Mouse (Mus musculus) 3T3-L1 (cell line): ENCODE measurements around the gene Xntrpc.
A peak's percentile ranks its signal among the peaks of the same experiment; 100 is the strongest.
"Not testable (repeated sequence)": the region's sequence is repeated elsewhere in the genome, so short reads cannot be mapped to it uniquely, and the experiment has no call there.

Source experiments
- DNase-seq: peaks from one replicate; pipeline ENCODE4 v3.0.0-alpha.2; 2015; ENCODE audit warnings: low read depth, low spot score

Xntrpc gene

DNA sequence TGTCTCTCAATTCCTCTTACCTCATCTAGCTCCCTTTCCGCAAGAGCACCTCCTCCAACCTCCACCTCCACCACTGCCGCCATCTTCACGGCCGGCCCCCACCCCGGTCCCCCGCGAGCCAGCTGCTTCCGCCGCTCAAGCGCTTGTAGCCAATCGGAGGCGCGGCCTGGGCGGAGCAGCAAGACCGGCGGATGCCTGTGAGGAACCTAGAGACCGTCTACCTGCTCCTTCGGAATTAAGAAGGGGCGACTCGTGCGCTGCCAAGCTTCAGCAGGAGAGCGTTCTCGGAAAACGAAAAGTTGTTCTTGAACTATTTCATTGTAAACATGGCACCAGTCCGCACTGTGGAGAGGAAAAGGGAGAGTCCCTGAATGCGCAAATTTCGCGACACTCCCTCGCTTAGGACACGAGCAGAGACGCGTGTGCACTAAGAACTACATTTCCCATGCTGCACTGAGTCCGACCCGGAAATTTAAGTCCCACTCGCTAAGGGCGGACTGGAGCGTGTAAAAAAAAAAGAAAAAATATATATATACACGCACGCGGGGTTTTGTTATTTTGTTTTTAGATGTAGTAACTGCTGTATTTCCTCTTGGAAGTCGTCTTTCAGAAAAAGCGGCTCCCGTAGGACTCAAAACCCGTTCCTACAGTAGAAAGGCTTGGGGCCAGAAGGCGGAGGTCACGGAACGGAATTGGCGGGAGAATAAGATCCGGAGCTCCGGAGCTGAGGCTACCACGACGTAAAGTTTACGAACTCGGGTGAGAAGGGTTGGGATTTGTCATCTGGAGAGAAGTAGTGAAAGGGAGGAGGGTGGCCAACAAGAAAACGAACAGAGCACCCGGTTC, at the start of gene Xntrpc, which contains the start of the genes Rnf121 and Xndc1:
TSS of gene Xntrpc (plus strand) at position 668 of the 846 bp plus-strand sequence.
TSS of gene Rnf121 (minus strand) at position 424 of the 846 bp plus-strand sequence.
TSS of gene Xndc1 (plus strand) at position 466 of the 846 bp plus-strand sequence.
- peak; percentile 91 for DNase-seq

DNA sequence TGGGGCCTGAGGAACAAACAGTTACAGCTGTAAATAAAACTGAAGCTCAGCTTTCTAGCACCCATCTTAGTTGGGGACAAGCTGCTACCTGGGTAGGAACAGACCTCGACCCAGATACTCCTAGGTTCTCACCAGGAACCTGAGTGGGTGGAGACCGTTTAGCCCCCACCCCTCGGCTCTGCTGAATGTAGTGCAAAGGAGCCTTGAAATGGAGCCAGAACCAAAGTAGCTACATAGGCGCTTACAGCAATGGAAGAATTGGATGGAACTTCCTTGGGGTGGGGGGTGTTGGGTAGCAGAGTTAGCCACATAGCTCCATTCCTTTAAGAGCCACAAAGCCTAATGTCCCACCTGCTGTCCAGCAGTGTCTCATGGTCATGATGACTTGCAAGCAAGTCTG, 48.6 kb upstream of the Xntrpc start:
- DNase-seq: no peak

DNA sequence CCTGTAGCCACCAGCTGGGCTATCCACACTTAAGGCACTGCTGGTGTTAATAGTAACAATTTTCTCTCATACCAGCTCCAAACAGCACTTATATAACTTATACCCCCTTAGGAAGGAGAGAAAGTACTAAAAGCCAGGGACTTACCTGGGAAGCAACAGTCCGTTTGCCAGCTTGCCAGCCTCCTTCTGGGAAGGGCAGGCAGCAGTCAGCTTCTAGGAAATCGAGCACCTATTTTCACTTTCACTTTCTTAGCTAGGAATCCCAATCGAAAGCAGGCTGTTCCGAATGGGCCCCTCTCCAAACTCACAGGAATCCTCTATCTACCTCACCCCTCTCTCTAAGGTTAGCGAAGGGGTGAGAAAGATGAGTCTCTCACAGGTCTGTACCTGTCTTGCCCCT, 48.1 kb upstream of the Xntrpc start:
- DNase-seq: peak; percentile 39

DNA sequence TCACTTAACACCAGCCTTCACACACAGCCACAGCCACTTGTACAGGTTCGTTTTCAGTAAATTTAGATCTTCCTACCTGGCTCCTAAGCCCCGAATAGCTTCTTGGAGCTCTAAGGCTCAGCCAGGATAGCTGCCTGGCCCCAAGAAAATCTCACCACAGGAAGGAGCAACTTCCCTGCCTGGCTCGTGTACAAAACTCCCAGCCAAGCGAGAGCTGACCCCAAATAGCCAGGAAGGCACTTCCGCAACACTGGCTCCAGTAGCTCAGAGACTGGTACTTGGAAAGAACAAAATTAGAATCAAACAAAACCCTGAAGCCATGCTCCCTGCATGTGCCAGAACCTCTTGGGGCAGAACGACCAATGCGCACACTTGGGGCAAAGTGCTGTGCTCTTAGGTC, 47.5 kb upstream of the Xntrpc start:
- no peak for DNase-seq

DNA sequence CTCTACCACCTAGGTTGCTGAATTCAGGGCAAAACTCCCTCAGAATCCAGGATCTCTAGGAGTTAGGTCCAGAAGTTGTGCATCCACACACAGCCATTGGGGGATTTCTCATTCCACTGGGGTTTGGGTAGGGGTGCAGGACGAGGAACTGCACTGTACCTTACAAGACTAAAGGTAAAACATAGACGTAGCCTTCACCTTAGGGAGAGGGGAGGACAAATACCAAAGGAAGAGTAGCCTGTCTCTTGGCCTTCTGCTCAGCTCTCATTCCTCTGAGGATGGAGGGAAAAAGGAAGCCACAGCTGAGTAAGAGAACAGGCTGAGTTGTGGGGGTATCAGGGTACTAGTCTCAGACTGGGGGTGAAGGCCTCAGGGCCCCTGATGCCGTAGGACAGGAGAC, 46.9 kb upstream of the Xntrpc start, which contains the start of gene Il18bp:
TSS of gene Il18bp (minus strand) at position 101 of the 400 bp plus-strand sequence.
- no peak for DNase-seq

DNA sequence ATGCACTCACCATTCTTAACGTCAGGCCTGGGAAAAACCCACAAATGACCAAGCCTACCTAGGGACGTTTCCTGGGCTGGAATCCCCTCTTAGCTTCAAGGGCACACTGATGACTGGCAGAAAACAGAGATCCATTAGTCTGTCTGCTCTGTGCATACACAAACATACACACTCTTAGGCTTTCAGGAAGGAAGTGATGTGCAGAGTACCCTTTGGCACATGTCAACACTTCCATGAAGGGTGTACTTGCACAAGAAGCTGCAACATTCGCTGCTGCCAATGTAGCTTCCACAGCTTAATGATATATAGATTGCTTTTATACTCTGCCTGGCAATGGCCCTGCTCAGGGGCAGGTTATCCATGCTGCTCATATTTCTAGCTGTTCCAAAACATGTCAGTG, 46.2 kb upstream of the Xntrpc start:
- no peak for DNase-seq

DNA sequence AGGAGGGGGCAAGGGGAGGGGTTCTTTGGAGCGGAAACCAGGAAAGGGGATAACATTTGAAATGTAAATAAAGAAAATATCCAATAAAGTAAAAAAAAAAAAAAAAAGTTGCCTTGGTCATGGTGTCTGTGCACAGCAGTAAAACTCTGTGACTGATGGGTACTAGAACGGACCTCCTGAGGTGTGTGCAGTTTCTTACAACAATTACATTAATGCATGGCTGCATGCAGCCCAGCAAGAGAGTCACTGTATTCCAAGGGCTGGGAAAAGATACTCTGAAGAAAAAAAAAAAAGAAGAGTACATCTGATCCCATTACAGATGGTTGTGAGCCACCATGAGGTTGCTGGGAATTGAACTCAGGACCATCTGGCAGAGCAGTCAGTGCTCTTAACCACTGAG, 44.6 kb upstream of the Xntrpc start:
- not testable (repeated sequence) for DNase-seq

DNA sequence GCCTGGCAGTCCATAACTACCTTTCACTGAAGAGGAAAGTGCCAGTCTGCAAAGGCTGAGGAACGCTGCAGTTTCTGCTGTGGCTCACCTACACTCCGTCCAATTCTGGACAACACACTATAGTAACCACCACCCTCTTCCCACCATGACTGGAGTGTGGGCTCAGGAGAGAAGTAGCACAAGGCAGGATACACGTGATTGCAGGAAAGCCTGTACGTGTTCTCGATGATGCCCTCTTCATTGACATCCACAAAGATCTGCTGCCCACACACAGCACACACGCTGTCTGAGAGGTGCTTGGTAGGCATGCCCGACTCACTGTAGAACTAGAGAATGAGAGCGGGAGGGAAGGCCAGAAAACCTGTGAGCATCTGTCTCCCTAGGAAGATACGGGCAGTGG, 41.7 kb upstream of the Xntrpc start:
- no peak for DNase-seq

DNA sequence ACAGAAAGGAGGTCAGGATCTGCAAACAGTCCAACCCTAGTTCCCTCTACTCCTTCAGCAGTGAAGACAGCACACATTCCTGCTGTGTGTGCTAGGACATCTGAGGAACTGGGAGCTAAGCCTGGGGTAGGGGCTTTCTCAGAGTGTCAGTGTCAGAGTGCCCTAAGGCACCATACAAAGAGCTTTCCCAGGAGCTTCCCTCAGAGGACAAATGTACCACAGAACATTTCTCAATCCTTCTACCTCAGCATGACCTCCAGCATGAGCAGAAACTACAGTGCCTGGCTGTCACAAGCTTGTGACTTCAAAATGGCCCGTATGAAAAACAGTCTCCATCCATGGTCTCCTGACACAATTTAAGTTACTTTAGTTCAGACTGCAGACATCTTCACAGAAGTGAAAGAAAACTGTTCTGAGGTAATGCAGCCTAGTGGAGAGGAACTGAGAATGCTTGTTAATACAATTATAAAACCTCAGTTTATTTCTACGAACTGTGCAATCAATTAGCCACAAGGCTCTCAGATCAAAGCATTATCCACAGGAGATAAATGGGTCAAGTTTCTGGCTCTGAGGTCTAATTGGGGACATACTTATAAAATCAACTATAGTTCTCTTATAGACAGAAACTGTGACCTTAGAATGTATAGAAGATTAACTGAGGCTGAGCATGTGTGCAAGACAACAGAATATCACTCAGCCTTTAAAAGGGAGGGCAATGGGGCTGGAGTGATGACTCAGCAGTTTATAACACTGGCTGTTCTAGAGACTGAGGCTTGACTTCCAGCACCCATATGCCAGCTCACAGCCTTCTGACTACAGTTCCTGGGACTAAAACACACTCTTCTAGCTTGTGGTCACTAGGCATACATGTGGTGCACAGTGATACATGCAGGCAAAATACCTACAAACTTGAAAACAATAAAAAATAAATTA, 40.1 kb upstream of the Xntrpc start:
- peak; percentile 27 for DNase-seq

DNA sequence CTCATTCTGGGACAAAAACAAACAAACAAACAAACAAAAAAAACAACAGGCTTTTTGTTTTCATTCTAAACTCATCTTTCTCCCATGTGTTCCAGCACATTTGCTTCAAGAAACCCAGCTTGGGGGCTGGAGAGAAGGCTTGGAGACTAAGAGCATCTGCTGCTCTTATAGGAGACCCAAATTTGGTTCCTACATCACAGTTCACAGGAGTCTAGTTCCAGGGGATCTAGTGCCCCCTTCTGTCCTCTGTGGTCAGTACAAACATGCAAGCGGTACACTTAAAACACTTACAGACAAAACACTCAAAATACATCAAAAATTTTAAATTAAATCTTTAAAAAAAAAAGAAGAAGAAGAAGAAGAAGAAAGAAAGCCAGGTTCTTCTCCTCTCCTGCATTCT, 30.6 kb upstream of the Xntrpc start:
- DNase-seq: peak; percentile 26

DNA sequence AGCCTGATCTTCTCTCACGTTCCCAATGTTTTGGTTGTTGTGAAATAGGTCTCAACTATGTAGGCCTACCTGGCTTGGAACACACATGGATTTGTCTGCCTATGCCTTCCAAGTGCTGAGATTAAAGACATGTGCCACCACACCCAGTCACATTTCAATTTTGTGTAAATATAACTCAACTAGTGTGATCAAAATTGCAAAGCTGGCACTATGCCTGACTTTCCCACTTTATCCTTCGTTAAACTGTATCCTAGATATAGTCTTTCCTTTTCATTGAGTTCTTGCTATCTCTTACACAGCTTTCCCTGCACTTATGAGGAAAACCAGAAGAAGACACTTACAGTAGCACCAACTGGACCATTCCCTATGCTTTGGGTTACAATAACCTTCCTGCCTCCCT, 30.0 kb upstream of the Xntrpc start:
- no peak for DNase-seq

DNA sequence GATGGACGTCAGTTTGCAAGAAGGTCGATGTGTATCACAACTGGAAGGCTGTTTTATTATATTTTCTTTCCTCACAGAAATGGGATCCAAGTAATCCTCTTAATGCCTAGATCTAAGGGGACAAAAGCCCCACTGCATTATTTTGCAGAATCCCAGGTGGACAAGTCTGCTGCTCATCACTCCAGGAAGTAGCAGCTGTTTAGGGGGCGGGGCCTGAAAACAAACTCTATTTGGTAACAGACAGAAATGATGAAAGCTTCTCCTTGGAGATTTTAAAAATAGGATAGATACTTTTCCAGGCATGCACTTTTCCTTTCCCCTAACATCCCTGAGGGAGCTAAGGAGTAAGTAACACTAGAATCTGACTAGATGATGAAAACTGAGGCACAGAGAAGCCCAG, 28.2 kb upstream of the Xntrpc start:
- no peak for DNase-seq

DNA sequence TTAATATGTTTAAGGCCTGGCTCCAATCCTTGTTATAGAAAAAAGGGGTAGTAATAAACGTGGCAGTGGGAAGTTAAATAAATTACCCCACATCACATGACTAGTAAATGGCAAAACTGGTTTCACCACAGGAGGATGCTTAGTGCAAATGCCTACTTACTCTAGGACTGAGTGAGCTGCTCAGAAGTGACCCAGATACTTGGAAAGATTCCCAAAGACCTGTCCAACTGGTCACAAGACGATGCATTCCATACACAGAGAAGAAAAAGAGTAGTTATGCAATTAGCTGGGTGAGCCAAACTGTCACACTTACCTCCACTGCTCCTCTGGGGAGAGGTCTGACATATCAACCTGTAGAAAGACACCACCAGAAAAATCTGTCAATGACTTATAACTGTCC, 23.2 kb upstream of the Xntrpc start:
- no peak for DNase-seq

DNA sequence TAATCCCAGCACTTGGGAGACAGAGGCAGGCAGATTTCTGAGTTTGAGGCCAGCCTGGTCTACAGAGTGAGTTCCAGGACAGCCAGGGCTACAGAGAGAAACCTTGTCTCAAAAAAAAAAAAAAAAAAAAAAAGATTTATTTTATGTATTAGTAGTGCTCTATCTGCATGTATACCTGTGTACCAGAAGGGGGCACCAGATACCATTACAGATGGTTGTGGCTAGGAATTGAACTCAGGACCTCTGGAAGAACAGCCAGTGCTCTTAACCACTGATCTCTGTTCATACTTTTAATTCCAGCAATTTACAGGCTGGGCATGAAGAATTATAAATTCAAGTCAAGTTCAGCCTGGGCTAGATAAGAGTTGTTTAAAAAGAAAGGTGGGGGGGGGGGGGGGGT, 17.0 kb upstream of the Xntrpc start:
- DNase-seq: peak; percentile 12

DNA sequence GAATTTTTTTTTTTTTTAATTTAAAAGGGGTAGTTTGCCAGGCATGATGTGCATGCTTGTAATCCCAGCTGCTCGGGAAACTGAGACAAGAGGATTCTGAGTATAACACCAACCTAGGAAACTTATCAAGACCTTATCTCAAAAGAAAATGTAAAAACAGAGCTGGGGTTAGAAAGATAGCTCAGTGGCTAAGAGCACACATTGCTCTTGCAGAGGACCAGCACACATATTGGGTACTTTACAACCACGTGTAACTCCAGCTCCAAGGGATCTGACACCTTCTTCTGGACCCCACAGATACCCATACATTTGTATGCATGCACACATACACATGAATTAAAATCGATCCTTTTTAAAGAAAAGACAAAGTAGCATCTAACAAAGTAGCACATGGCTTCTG, 4.2 kb upstream of the Xntrpc start:
- no peak for DNase-seq

DNA sequence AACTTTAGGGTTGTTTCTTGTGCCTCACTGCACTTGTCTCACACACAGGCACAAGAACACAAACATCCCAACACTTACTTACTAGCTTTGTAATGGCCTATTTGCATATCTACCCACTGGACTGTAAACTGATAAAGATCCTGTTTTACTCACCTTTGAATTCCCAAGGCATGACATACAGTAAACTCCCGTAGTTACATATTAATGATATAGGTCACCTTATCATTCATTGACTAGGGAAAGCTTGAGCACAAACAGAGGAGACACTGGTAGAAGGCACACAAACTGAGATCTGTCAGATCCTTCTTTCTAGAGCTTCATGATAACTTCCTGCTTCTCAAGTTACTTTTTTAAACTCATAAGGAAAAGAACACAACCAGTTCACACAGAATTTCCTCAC, 3.3 kb upstream of the Xntrpc start:
- no peak for DNase-seq

DNA sequence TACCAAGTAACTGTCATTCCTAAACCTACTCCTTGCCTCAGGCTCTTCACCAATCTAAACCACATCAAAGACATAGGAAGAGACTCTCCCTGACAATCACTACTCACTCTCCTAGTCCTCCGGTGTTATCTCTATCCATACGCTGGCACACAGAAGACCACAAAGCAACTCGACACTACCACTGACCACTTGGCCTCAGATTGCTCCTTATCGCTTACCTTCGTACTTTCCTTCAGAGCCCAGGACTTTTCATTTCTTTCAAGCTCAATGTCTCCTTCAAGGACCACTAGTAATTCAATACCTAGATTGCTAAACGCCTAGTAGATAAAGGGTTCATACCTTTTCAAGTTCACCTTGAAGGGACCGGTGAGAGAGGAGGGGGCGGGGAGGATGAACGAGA, 1.6 kb upstream of the Xntrpc start:
- no peak for DNase-seq

DNA sequence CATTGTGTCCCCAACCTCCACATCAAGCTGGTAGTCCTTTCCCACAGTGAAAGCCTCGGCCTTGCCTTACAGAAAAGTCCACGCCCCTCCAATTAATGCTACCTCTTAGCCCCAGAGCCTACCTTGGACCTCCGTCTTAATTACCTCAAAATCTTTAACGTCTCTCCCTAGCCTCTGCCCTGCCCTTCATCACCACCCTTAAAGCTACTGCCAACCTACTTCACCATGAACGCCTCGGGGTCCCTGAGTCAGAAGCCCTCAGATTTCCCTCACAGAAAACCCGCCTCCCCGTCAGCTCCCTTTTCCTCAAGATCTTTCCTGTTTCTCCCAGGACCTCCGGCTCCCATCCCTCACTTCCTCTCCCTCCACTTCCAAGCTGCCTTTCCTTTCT, 863 bp upstream of the Xntrpc start:
- no peak for DNase-seq

DNA sequence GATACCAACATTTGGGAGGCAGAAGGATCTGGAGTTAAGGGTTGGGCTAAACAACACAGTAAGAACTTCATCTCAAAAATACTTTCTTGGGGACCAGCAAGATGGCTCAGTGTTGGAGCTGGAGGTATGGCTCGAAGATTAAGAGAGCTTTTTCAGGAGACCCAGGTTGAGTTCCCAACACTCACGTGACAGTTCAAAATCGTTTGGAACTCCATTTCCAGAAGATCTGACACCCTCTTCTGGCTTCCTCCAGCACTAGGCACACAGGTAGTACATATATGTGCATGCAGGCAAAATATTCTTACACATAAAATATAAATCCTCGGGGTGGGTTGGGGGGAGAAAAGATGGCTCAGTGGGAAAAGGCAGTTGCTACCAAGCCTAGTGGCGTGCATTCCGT, 850 bp downstream of the Xntrpc start:
- peak; percentile 18 for DNase-seq

DNA sequence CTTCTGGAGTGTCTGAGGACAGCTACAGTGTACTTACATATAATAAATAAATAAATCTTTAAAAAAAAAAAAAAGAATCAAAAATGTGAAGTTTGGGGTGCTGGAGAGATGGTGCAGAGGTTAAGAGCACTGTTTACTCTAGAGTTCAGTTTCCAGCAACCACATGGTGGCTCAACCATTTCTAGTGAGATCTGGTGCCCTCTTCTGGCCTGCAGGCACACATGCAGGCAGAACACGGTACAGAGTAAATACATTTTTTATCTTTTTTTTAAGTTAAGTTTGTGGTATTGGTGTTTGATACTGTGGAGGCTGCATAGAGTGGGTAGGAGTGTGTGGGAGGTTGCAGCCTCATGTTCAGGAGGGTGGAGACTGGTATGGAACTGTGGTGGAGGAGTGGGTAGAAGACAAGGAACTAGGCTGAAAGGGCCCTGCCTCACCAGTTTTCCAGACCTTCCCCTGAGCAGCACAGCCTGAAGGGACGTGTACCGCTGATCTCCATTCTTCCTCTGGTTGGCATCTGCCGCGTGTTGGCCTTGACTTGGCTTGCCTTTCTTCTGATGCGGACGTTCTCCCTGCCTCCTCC, 11.3 kb downstream of the Xntrpc start:
- peak; percentile 58 for DNase-seq

DNA sequence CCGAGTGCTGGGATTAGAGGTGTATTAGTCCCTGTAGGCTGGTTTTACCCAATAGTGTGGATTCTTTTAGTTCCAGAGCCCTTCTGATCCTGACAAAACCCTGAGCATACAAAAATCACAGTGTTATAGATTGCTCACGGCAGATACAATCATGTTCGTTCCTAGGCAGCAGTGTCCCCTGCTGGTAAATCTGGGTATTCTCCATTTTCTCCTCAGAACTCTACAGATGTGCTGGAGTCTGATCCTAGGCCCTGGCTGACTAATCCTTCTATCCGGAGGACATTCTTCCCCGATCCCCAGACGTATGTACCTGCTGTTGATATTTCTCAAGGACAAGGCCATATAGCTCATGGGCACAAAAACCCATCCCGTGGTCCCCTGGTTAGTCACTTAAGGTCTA, 13.0 kb downstream of the Xntrpc start:
- peak; percentile 67 for DNase-seq

DNA sequence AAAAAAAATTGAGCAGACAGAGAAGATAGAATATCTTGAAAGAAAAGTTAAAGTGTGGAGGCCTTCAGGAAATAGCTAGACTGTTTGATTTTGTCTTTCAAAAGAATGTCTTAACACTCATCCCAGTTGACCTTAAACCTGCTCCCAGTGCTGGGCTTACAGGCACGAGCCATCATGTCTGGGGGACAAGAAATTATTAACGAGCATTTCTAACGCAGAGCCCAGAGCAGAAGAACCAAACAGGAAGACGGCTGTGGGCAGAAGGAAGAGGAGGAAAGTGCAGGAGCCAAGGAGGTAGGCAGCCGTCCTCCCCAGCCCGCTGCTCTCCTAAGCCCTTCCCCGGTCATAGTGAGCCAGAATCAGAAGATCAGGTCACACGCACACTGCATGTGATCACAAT, 14.8 kb downstream of the Xntrpc start:
- DNase-seq: no peak
